Mouse (Mus musculus) bone marrow, adult 2 months (tissue): ENCODE data around the gene Smc1b.

Experiments
- CTCF ChIP-seq: fragments of 200-500 bp; IDR thresholded peaks from 2 replicates; pipeline ENCODE4 v1.5.1; 2011; ENCODE audit warnings: low read length, control low read depth; ENCODE audit not compliant: control insufficient read depth, insufficient read depth
- POLR2A ChIP-seq: fragments of 200-500 bp; IDR thresholded peaks from 2 replicates; pipeline ENCODE4 v1.6.1; 2011; ENCODE audit warnings: low read depth, mild to moderate bottlenecking, control low read depth, low read length, borderline replicate concordance; ENCODE audit not compliant: control insufficient read depth

- TF ChIP-seq POLR2A (no peak), CTCF (peak; percentile 21; the same call in 1 of the 2 replicates)
Observed at GRCm38 (mm10) chr15:85143747-85144146, 12.0 kb upstream of the Smc1b start.
